Mouse (Mus musculus) retina, embryonic 14.5 days (tissue): ENCODE results near the gene Bub3.

Experiments
- DNase-seq: peaks from one replicate; pipeline ENCODE4 v3.0.0-alpha.2; 2015; ENCODE audit warnings: low spot score

Gene Bub3

DNA sequence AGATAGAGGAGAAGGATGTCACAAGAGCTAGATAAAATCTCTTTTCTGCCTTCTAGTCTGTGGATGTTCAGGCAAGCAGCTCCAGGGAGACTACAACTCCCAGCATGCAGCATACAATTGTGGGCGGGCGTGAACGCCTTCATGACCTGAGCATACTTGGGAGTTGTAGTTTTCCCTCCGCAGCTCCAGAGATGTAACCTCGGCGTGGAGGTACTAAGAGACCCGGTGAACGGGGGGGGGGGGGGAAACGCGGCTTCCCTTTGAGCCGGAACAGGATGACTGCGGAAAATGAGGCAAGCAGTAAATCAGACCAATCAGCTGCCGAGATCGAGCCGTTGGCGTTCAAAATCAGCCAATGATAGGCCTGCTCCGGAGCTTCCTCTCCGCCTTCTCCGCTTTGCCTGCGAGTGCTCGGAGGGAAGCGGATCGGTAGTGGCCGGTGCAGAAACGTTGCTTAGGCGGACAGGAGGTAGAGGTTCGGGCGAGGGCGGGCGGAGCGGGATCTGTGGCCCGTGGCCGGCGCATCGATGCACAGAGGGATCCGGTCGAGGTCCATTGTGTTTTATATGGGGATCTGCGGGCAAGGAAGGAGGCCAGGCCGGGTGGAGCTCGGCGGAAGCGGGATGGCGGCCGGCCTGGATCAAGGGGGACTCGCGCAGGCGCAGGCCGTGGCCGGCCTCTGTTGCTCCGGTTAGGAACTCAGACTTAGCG, at the start of gene Bub3:
TSS of gene Bub3 (plus strand) at position 237 of the 711 bp plus-strand sequence.
- DNase-seq, result peak; percentile 97

DNA sequence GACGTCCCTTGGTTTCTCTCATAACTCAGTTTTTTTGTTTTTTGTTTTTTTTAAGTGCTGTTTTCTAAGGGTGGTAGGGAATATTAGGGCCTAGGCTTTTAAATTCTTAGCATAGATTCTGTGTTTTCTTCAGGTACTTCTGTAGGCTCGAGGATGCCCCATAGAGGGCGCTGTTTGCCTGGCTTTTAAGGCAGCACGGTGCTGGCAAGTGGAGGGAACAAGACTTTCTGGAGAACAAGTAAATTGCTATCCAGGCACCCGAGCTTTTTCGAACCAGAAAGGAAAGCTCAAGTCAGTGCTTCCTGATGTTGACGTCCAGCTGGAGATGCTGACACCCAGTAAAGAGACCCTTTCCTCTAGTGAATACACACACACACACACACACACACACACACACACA, 20.0 kb upstream of the Bub3 start:
- peak; percentile 92 for DNase-seq

DNA sequence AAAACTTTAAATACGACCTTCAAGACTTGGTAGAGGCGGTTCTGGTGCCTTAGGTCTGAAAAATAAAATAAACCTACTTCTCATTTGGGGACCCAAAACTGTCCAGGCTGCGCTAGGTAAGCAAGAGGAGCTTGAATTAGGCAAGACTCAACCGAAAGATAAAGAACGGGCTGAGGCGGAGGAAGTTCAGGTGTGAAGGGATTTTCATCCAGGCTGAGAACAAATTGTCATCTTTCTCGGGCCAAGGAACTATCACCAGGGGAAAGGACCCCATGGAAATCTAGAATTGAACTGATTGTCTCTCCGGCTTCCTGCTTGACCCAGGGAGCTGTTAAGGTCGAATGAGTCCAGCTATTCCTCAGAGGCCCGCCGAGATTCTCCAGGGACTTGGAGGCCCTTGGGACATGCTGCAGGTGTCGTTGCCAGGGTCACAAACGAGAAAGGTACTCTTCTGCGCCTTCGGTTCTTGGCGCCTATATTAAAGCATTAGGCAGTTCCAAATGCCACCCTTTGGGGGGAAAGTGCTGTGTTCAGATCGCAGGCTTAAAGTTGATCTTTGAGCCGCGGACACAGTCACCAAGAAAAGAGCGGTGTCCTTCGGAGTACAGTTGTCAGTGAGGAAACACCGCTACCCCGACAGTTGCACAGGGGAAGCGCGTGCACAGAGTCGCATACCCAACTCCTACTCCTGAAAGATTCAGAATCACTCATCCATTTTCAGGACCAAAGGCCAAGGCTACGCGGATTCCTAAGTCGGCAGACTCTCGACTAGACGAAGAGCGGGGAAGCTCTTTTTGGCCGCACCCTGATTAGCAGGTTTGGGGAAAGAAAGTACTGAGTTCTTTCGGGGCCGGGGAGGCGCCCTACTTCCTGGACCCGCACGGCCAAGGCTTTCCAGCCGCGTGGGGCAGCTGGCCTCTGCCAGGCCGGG, 18.6 kb upstream of the Bub3 start:
- DNase-seq, result peak; percentile 13

DNA sequence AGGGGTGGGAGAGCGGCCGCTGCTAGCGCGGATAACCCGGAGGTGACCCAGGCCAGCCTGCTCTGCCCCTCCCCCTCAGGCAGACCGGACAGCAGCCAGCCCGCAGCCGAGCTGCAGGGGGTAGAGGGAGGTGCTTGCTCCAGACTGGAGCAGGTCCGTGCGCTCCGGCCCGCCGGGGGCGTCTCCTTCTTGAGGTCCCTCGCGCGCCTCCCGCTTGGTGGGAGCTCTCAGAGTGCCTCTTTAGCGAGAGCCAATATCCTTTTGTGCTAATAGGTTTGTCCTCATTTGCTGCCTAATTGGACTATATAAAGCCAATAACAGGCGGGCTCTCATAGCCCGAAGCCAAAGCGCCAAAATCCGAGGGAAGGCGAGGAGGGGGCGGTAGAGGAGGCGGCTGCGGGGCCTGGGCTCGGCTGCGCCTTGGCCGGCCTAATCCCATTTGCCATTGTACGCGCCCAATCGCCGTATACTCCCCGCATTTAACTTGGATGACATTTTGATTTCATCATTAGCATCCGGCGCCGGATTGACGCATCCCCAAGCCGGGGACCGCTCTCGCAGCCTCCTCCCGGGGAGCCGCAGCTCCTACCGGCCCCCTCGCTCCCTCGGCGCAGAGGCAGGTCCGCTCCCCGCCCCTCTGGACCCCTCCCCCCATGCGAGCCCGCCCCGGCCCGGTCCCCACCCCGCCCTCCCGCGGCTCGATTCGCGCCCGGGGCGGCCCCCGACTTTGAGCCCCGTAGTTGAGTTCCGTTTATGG, 17.7 kb upstream of the Bub3 start, which contains the start of gene Hmx3:
TSS of gene Hmx3 (plus strand) at position 753 of the 757 bp plus-strand sequence.
- DNase-seq, result peak; percentile 72

DNA sequence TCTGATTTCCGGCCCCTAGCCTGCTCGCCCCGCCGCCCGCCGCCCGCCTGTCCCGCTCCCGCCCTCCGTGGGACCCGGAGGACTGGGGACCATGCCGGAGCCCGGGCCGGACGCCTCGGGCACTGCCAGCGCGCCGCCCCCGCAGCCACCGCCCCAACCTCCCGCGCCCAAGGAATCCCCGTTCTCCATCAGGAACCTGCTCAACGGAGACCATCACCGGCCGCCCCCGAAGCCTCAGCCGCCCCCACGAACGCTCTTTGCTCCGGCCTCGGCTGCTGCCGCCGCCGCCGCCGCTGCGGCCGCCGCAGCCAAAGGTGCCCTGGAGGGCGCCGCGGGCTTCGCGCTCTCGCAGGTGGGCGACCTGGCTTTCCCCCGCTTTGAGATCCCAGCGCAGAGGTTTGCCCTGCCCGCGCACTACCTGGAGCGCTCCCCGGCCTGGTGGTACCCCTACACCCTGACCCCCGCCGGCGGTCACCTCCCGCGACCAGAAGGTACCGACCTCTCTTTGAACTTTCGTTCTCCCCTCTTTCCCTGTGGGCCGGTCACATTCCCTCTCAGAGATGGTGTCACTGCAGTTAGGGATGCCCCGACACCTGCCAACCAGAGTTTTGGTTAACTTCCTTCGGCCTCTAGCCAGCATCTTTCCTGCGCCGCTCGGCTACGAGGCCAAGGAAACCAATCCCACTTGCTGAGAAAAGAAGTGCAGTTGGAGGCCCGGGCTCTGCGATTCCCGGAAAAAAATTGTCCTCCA, 17.0 kb upstream of the Bub3 start:
- DNase-seq, result peak; percentile 37

DNA sequence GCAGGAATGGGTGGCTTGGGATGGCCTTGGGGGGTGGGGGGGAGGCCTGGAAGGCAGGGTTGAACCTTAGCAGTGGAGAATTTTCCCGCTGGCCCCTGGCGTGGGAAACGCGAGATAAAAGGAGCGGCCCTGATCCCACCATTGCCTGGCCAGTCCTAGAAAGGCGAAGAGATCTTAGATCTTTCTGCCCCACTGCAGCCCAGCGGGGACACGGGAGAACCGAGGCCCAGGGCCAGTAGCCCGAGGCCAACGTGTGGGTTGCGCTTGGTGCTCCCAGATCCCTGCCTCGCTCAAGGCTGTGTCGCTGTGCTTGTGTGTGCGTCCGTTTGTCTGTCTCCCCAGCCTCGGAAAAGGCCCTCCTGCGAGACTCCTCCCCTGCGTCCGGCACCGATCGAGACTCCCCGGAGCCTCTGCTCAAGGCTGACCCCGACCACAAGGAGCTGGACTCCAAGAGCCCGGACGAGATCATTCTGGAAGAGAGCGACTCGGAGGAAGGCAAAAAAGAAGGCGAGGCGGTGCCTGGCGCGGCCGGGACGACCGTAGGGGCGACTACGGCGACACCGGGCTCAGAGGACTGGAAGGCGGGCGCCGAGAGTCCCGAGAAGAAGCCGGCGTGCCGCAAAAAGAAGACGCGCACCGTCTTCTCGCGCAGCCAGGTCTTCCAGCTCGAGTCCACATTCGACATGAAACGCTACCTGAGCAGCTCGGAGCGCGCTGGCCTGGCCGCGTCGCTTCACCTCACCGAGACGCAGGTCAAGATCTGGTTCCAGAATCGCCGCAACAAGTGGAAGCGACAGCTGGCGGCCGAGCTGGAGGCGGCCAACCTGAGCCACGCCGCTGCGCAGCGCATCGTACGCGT, 16.2 kb upstream of the Bub3 start:
- DNase-seq, result peak; percentile 43

DNA sequence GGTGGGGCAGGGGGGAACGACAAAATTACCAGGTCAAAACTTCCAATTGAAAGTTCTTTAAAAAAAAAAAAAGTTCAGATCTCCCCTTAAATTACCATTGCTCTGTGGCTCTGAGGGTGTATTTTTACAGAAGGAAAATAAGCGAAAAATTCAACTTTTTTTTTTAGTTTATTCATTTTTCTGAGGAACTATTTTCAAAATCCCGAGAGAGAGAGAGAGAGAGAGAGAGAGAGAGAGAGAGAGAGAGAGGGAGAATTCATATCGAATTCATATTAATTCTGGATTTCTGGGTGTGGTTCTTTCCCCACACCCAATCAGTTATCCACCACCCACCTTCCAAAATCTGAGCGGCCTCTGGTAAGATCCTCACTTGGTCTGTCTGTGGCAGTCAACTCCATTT, 15.2 kb upstream of the Bub3 start:
- no peak for DNase-seq

DNA sequence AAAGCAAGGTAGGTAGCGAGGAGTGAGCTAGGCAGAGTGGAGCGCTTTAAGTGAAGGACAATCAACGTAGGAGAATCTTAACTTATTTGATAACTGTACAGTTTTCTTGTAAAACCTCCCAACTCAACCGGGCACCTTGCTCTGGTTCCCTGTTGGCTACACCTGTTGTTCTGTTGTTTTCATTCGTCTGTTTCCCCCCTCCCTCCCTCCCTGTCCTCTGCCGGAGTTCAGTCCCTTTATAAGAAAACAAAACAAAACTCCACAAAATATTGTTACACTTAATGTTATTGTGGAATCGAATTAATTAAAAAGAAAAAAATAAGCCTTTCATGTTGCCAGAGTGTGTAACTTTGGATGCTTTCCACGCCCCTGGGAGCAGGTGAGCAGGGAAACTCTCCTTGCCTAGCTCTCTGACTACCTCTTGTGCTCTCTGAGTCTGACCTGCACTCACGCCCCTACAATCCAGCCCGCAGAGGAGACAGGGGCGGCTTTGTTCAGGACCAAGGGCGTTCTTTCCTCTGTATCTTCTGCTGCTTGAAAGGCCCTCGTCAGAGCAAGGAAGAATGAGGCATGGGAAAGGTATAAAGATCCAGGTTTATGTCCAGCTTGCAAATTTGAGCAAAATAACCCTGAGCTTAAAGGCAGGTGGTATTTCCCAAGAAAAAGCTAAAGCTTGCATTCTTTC, 14.2 kb upstream of the Bub3 start:
- peak; percentile 21 for DNase-seq

DNA sequence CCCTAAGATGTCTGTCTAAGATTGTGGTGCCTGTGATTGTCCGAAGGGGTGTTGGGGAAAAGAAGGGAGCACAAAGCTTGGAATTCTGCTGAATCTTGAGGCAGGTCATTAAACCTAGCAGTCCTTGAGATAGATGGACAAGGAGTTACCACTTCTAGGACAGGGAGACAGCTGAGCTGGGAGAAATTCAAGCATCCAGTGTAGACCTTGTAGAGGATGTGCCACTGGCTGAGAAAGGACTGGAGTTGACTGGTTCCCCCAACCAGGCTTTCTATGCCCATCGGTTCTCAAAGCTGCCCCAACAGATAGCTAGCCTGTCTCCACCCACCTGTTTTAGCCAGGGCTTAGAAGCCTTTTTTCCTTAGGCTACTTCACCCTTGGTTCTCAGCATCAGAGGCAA, 13.6 kb upstream of the Bub3 start:
- DNase-seq, result peak; percentile 27

DNA sequence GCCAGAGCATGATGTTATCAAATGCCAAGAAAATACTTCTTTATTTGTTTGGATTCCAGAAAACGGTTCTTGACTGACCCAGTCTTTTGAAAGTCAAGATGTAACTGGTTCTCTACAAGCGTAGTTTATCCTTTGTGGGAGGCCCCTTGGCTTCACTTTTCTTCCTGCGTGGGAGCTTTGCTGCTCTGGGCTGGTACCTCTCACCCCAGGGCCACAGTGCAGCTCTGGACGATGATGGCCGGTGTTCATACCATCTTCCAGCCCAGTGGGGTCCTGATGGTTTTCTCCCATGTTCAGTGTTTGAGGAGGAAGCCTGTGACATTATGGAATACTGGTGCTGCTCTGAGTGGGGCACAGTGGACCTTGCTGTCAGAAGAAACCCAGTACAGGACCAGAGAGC, 12.5 kb upstream of the Bub3 start:
- no peak for DNase-seq

DNA sequence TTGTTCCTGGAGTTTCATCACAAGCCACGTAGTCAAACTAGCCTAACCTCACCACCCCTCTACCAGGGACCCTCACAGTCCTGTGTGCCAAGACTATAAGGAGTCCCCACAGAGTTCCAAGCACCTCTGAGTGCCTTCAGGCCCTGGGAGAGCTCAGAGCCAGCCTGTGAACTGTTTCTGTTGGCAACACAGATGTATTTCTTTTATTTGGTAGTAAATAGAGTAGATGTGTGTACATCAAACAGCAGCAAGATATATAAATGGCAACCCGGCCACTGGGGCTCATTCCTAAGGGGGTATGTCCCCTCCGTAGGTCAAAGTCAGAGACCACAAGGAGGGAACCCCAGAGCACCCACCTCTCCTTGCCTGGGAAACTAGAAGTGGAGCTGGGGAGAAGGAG, 11.5 kb upstream of the Bub3 start, which contains the start of gene Hmx2:
TSS of gene Hmx2 (plus strand) at position 301 of the 400 bp plus-strand sequence.
- DNase-seq, result no peak

DNA sequence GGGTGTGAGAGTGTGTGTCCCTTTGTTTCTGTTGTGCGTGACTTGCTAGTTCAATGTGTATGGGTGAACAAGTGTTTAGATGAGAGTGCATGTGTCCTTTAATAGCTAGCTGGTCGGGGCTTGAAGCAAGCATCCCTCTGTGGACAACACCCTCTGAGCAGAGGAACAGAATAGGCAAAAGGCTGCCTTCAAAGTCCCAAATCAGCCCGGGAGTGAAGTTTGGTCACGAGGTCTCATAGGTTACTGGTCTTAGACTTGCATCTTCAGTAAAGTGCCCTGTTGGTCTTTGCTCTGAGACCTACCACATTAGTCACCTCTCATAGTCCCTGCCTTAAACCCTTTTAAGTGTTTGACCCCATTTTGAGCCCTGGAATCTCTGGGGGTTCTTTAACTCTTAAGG, 8.6 kb upstream of the Bub3 start:
- no peak for DNase-seq

DNA sequence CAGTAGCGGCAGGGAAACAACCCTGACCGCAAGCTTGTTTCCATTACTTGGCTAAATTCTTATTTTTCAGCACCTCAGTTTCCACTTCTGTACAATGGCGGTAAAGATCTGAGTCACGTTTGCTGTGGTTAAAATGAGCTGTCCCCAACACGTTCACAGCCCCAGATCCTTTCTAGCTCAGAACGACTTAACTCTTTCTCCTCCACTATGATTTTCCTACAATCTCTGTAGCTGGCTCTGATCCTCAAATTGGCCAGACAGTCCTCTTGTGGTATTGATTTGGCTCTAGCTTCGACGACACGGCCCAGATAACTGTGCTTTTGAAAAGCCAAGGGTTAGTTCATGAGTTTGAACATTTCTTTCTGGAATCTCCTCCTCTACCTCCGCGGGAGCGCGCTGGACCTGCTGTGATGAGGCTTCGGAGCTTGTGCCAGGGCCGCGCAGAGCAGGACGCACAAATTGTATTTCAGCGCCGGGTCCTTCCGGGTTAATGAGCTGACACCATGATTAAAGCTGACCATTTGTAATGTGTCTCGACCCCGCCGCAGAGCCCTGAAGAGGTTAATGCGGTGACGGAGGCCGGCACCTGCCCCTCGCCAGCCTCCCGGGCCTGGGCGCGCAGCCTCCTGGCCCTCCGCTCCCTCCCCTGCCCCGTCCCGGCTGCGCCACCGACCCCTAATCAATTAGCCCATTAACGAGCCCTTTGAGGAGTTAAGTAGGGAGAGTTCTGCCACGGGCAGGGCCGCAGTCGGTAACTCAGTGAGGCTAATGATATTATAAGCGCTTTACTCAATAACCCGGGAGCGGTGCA, 7.9 kb upstream of the Bub3 start:
- peak; percentile 54 for DNase-seq

DNA sequence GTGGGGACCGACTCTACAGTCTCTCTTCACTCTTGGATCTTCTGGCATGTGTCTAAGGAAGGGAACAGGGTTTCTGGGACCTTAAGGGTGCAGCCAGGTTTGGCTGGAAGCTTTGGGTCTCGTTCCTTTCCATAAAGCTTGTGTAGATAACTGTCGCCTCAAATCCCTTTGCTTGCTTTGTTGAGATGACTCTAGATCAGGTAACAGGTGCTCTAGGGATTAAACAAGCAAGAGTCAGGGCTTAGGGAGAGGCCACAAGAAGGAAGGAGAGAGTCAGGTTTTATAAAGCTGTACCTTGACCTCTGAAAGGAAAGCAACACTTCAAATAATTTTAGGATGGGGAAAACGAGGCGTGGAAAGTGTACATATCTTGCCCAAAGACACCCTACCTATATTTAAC, 7.2 kb upstream of the Bub3 start:
- DNase-seq, result no peak

DNA sequence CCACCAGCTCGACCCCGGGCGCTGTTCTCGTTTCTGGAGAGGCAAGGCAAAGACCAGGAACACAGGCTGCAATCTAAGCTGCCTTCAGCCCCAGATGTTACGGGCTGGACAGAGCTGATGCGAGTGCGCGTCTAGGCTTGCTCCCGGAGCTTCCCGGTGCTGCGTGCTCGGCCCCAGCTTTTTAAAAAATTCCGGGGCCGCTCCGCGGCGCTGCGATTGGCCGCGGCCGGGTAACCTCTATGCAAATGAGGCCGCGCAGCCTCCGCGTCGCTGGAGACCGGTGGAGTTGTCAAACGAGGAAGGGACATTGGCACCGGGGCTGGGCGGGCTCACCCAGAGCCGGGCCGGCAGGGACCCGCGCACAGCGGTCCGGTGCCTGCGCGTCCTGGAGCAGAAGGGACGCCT, 6.2 kb upstream of the Bub3 start:
- DNase-seq, result peak; percentile 47

DNA sequence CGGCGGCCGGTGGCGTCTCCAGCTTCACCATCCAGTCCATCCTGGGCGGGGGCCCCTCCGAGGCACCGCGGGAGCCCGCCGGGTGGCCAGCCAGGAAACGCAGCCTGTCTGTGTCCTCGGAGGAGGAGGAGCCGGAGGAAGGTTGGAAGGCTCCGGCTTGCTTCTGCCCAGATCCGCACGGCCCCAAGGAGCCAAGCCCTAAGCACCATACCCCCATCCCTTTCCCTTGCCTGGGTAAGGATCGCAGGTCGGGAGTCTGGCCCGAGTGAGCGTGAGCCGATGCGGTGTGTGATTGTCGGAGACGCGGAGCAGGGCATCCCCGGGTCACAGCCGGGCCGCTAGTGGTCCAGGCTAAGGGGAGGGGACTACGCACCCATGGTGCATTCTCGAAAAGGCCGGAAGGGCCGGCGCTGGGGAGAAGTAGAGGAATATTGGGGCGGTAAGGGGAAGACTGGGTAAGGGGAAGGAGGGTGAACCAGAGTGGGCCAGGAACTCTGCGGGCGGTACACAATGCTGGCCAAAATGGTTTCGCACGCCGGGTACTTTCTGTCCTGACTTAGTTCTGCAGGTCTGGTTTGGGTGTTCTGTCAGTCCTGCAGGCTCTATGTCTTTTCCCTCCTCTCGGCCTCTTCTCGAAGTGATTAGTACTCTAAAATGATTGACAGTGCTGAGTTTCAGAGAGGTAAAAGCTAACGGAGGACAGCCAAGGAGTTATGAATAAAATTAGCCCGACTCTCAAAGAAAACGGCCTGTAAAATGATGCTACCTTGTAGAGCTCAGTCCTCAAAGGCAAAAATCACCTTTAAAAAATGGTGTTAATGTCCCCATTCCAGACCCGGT, 5.5 kb upstream of the Bub3 start:
- DNase-seq, result peak; percentile 29

DNA sequence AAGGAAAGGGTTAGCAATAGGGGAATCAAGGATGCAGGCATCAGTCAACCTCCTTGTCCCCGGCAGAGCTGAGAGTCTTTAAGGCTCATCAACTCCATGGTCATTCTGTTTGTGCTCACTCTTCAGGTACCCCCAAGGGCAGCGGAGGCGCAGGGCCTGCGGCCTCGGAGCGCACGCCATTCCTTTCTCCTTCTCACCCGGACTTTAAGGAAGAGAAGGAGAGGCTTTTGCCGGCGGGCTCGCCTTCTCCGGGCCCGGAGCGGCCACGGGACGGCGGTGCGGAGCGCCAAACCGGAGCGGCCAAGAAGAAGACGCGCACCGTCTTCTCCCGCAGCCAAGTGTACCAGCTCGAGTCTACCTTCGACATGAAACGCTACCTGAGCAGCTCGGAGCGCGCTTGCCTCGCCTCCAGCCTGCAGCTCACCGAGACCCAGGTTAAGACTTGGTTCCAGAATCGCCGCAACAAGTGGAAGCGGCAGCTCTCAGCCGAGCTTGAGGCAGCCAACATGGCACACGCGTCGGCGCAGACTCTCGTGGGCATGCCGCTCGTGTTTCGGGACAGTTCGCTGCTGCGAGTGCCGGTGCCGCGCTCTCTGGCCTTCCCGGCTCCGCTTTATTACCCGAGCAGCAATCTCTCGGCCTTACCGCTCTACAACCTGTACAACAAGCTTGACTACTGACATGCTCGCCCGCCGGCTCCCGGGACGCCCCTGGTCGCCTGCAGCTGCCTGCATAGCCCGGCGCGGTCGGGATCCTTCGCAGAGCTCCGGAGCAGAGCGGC, 4.5 kb upstream of the Bub3 start:
- DNase-seq, result peak; percentile 52
